Mouse (Mus musculus) lung, postnatal 0 days (tissue): ENCODE measurements around the gene Lias. TPM values are rescaled to one million over a fixed set of nuclear protein-coding genes. Genes with fewer than 3 reads are reported as not detected.

ENCODE experiments used
- ATAC-seq: fragments of 200-750 bp; cut with Nextera tagmentation; 2 replicates; pipeline ENCODE4 v1.8.0; 2017; ENCODE audit warnings: moderate library complexity
- DNase-seq: peaks from one replicate; pipeline ENCODE4 v3.0.0-alpha.2; 2016; ENCODE audit warnings: low spot score
- H3K27ac ChIP-seq: fragments of 300-500 bp; sonication (generic); 2 replicates; pipeline ENCODE4 v1.5.1; 2014; ENCODE audit warnings: antibody characterized with exemption, mild to moderate bottlenecking, low read length, mixed read lengths
- H3K27me3 ChIP-seq: fragments of 300-500 bp; sonication (generic); replicated peaks from 2 replicates; pipeline ENCODE4 v1.6.1; 2014; ENCODE audit warnings: low read length, mixed read lengths; ENCODE audit not compliant: insufficient read depth
- H3K36me3 ChIP-seq: fragments of 300-500 bp; sonication (generic); 2 replicates; pipeline ENCODE4 v1.6.1; 2014; ENCODE audit warnings: low read length, mixed read lengths; ENCODE audit not compliant: insufficient read depth
- H3K4me1 ChIP-seq: fragments of 300-500 bp; sonication (generic); 2 replicates; pipeline ENCODE4 v1.6.1; 2014; ENCODE audit warnings: antibody characterized with exemption, low read depth, low read length, mixed read lengths; ENCODE audit not compliant: insufficient read depth
- H3K4me2 ChIP-seq: fragments of 300-500 bp; sonication (generic); replicated peaks from 2 replicates; pipeline ENCODE4 v1.6.1; 2014; ENCODE audit warnings: low read depth, mild to moderate bottlenecking, low read length, moderate library complexity, mixed read lengths
- H3K4me3 ChIP-seq: fragments of 300-500 bp; sonication (generic); 2 replicates; pipeline ENCODE4 v1.5.1; 2014; ENCODE audit warnings: low read depth, low read length
- H3K9ac ChIP-seq: fragments of 300-500 bp; sonication (generic); replicated peaks from 2 replicates; pipeline ENCODE4 v1.6.1; 2014; ENCODE audit warnings: low read depth, mild to moderate bottlenecking
- H3K9me3 ChIP-seq: fragments of 300-500 bp; sonication (generic); 2 replicates; pipeline ENCODE4 v1.6.1; 2016; ENCODE audit warnings: low read length, mixed read lengths
- CTCF ChIP-seq: IDR thresholded peaks from 2 replicates; pipeline ENCODE4 v1.5.1; 2016; ENCODE audit warnings: antibody characterized with exemption, mild to moderate bottlenecking
- EP300 ChIP-seq: IDR thresholded peaks from 2 replicates; pipeline ENCODE4 v1.6.1; 2016; ENCODE audit warnings: antibody characterized with exemption, mild to moderate bottlenecking, control low read depth
- WGBS: fragments of 180-500 bp; shearing (Covaris S2); extraction: QIAGEN DNeasy Blood & Tissue Kit; methylation state at CpG from one replicate; pipeline ENCODE4 v1.1.7; 2014; 5-methylcytosine and 5-hydroxymethylcytosine counted together
- polyA plus RNA-seq: library from polyadenylated mRNA; unstranded; fragments of >200 nt; fragmentation: Nextera tagmentation; extraction: Ambion mirVana; gene quantifications from 2 replicates; pipeline ENCODE4 v1.2.1, GENCODE M21; 2015

Lias gene
- polyA plus RNA-seq, 1 experiment from 2014 or later, result 42.8 TPM

- H3K9me3 ChIP-seq, result no peaks in the 10 kb centered on the region
- DNase-seq (peak; percentile 55), ATAC-seq (peak; percentile 63)
- WGBS, result 3% methylated on average over 12 of the region's 12 CpGs
- H3K36me3 ChIP-seq, result peaks cover 12% of the 10 kb centered on the region; the same call in 1 of the 2 replicates
- peak overlapping the region; percentile 93 for H3K27ac ChIP-seq
- H3K4me1 ChIP-seq, result peaks cover 6% of the 10 kb centered on the region; the same call in 1 of the 2 replicates
- peak overlapping the region; percentile 94 for H3K4me3 ChIP-seq
- peak overlapping the region; percentile 64 for H3K4me2 ChIP-seq
- no peaks in the 10 kb centered on the region for H3K27me3 ChIP-seq
- TF ChIP-seq CTCF (no peak), EP300 (no peak)
- peak overlapping the region; percentile 73 for H3K9ac ChIP-seq
Measured at GRCm38 (mm10) chr5:65391753-65392152, 456 bp downstream of the Lias start.

- no peak overlapping the region for H3K9ac ChIP-seq
- H3K27me3 ChIP-seq, result no peaks in the 10 kb centered on the region
- TF ChIP-seq CTCF, result no peak
- TF ChIP-seq EP300, result no peak
- DNase-seq, result no peak
- no peak overlapping the region for H3K27ac ChIP-seq
- WGBS, result 90% methylated on average over 7 of the region's 7 CpGs
- H3K4me3 ChIP-seq, result no peak overlapping the region
- H3K36me3 ChIP-seq, result peaks cover 8% of the 10 kb centered on the region; the same call in 1 of the 2 replicates
- peaks cover 6% of the 10 kb centered on the region; the same call in 1 of the 2 replicates for H3K4me1 ChIP-seq
- ATAC-seq, result no peak
- no peaks in the 10 kb centered on the region for H3K9me3 ChIP-seq
- no peak overlapping the region for H3K4me2 ChIP-seq
Measured at GRCm38 (mm10) chr5:65394425-65394824, 3.1 kb downstream of the Lias start.

GRCm38 (mm10) chr5:65401251-65401994 is 10.1 kb downstream of the Lias start:
- no peak overlapping the region for H3K9ac ChIP-seq
- peak; percentile 87 for DNase-seq
- no peaks in the 10 kb centered on the region for H3K9me3 ChIP-seq
- 21% methylated on average over 2 of the region's 2 CpGs for WGBS
- no peaks in the 10 kb centered on the region for H3K27me3 ChIP-seq
- H3K4me3 ChIP-seq, result no peak overlapping the region
- TF ChIP-seq EP300, result no peak
- peak; percentile 97 for TF ChIP-seq CTCF
- peaks cover 28% of the 10 kb centered on the region for H3K36me3 ChIP-seq
- H3K4me1 ChIP-seq, result no peaks in the 10 kb centered on the region
- ATAC-seq, result peak; percentile 80
- H3K27ac ChIP-seq, result no peak overlapping the region
- H3K4me2 ChIP-seq, result no peak overlapping the region

GRCm38 (mm10) chr5:65407989-65408388 is 16.7 kb downstream of the Lias start:
- Histone ChIP-seq H3K9me3 (no peaks in the 10 kb centered on the region), H3K4me3 (no peak overlapping the region)

GRCm38 (mm10) chr5:65415653-65416458 is 24.6 kb downstream of the Lias start:
- no peaks in the 10 kb centered on the region for H3K9me3 ChIP-seq
- H3K27me3 ChIP-seq, result no peaks in the 10 kb centered on the region
- H3K36me3 ChIP-seq, result peaks cover 18% of the 10 kb centered on the region; the same call in 1 of the 2 replicates
- WGBS, result 30% methylated on average over 26 of the region's 26 CpGs
- peak; percentile 48 for ATAC-seq
- peak; percentile 44 for DNase-seq
- TF ChIP-seq EP300 (no peak), CTCF (peak; percentile 38)
- H3K4me2 ChIP-seq, result no peak overlapping the region
- H3K4me3 ChIP-seq, result no peak overlapping the region
- no peaks in the 10 kb centered on the region for H3K4me1 ChIP-seq
- 0 out of 2 replicates have a peak overlapping the region, but pooled peaks have one; percentile 43 for H3K27ac ChIP-seq
- H3K9ac ChIP-seq, result no peak overlapping the region

More at GRCm38 (mm10) chr5:65407989-65408388, 16.7 kb downstream of the Lias start:
- ATAC-seq, result no peak
- Histone ChIP-seq H3K36me3 (peaks cover 29% of the 10 kb centered on the region), H3K4me1 (no peaks in the 10 kb centered on the region), H3K9ac (no peak overlapping the region), H3K4me2 (no peak overlapping the region), H3K27me3 (no peaks in the 10 kb centered on the region), H3K27ac (no peak overlapping the region)
- WGBS, result 81% methylated on average over 12 of the region's 12 CpGs
- DNase-seq, result no peak
- no peak for TF ChIP-seq CTCF
- TF ChIP-seq EP300, result no peak

- Histone ChIP-seq H3K4me2 (no peak overlapping the region), H3K36me3 (peaks cover 17% of the 10 kb centered on the region; the same call in 1 of the 2 replicates), H3K4me3 (no peak overlapping the region), H3K9ac (no peak overlapping the region), H3K27me3 (no peaks in the 10 kb centered on the region), H3K27ac (no peak overlapping the region), H3K4me1 (no peaks in the 10 kb centered on the region), H3K9me3 (no peaks in the 10 kb centered on the region)
- no peak for TF ChIP-seq CTCF
- TF ChIP-seq EP300, result no peak
- DNase-seq, result no peak
- WGBS, result 80% methylated on average over 10 of the region's 10 CpGs
- no peak for ATAC-seq
Measured at GRCm38 (mm10) chr5:65419136-65419535, 27.8 kb downstream of the Lias start.
